Mouse (Mus musculus): Measurements from ENCODE around the gene Hoxa5.

The Hoxa5 gene

DNA sequence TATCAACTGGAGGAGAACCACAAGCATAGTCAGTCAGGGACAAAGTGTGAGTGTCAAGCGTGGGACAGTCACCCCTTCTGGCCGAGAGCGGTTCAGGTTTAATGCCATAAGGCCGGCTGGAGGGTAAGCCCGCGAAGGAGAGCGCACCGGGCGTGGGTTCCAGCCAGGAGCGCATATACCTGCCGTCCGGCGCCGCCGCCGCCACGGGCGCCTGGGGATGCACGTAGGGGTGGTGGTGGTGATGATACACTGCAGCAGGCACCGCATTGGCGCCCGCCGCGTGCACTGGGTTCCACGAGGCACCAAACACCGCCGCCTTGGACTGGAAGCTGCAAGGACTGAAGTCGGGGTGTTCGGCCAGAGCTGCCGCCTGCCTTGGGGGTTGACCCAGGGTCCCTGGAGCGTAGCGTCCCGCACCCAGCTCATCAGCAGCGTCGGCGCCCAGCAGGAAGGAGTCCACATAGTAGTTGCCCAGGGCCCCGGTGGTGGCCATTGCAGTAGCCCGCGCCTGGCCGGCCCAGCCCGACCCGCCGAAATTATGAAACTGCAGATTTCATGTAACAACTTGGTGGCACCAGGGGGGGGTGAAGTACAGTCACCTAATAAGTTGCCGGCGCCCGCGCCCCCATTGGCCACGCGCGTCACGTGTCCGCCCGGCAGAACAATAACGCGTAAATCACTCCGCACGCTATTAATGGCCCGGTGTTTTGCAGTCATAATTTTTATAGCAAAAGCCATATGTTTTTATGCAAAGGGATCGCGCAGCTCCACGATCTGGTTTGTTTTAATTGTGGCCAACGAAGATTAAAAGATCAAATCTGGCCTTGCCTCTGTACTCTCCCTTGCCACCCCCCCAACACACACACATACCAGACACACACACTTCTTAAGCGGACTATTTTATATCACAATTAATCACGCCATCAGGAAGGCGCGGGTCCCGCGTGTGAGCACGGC lies 21.5 kb upstream of the Hoxa5 start:
- DNase-seq: peak; percentile 95 to 97

DNA sequence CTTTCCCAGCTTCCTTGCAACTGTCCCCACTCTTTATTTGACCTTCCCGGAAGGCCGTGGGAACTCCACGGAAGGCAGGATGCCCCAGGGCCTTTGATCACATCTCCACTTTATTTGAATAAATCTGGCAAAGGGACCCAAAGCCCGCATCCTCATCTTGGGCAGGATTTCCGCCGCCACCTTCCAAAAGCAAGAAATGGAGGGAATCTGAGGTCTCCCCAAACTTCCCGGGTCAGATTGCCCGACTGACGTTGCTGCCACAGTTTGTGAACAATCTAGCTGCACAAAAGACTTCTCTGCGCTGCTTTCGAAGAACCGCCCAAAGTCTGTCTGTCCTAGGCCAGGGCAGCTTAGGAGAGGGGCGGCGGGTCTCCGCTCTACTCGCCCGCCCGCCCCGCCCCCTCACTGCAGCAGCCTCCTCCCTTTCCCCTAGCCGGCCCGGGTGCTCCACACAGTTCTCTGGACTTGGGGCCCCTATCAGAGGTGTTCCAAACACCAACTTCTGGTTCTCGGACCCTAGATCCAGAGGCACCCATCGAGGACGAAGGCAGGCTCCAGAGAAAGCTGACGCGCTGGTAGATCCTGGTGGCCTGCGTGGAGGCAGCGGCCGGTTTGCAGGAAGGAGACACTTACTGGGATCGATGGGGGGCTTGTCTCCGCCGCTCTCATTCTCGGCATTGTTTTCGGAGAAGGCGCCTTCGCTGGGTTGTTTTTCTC lies 20.7 kb upstream of the Hoxa5 start:
- peak; percentile 53 to 75 for DNase-seq

- DNase-seq: peak; percentile 33 to 39
Measured at GRCm38 (mm10) chr6:52223939-52224760, 19.8 kb upstream of the Hoxa5 start.

GRCm38 (mm10) chr6:52222729-52223128 lies 18.3 kb upstream of the Hoxa5 start:
- peak; percentile 34 to 58 for DNase-seq

- DNase-seq: peak; percentile 70 to 83
Measured at GRCm38 (mm10) chr6:52221993-52222685, 17.8 kb upstream of the Hoxa5 start.

DNA sequence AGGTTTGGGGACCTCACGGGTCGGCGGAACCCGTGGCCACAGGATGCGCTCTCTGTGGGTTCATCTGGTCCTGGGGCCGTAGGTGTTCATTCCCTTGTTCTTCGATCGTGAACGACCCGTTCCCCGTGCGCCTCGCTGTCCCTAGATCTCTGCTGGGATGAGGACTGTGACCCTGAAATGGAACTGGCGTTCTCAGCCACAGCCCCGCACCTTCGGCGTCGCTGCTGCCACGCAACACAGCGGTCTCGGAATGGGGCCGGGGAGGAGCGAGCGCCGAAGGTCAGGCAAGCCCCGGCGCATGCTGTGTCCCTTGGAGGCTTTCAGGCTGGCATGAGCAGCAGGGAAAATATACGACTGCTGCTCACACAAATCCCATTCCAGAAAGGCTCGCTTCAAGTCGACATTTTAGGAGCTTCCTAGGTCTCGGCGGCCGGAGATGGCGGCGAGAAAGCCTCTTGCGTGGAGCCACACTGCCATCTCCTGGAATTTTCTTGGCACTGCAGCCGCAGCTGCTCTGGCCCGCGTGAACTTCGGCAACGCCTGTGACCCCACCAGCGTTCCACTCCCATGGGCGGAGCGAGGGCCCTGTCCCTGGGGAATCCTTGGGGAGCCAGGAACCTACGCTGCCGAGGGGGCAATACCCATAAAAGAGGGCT lies 17.1 kb upstream of the Hoxa5 start, which contains the start of gene Hoxa7:
Hoxa7 (minus strand) TSS at position 518 of the 656 bp plus-strand sequence.
- peak; percentile 96 to 97 for DNase-seq

DNA sequence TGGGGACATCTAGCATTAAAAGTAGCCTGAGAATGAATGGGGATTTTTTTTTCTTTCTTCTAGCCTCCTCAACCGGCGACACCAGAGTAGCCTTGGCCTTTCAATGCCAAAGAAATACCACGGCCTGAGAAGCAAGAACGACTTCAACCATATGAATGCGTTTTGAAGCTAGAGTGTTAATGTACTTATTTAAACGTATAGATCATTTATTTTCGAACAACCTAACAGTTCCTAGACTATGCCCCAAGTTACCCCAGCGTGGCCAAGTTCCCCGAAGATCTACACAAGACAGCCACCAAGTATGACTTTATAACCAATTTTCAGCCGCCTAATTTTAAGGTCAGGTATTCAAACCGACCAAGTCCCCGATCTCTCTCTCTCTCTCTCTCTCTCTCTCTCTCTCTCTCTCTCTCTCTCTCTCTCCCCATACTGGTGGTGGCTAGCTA lies 16.5 kb upstream of the Hoxa5 start:
- DNase-seq: no peak

DNA sequence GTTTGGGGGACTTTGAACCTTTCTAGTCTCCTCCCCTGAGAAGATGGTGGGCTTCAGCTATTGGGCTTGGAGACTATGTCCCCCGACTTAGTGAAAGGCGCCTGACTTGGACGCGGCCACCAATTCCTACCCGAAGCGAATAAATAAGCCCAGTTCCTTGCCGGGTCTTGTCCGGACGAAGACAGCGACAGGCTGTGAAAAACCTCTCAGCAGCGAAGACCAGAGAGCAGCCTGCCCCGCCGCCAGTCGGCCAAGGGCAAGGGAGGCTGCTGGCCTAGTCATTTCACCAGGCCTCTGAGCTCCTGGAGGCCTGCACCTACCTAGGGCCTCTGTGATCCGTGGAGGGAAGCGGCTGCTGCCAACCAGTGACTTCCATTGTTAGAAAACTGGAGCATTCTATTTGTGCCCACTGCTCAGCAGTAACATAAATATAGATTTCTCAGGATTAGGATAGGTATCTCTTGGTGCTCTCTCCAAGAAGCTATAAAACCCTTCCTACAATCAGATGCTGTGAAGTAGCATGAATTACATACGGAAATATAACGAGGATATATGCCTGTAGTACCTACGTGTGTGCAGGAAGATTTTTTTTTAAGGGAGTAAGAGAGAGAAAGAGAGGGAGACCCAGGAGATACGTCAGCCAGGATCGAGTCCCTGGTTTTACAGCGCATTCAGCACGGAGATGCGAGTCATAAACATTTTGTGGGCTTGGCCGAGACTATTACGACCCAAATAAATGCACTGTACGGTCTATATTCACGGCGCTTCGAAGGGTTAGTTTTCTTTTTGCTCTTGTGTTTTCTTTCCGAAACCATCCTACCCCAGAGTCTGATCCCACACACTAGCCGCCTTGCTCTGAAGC lies 15.8 kb upstream of the Hoxa5 start:
- DNase-seq: peak; percentile 61 to 83

GRCm38 (mm10) chr6:52219234-52219942 lies 15.0 kb upstream of the Hoxa5 start:
- DNase-seq: peak; percentile 35 to 60

GRCm38 (mm10) chr6:52218643-52219215 lies 14.3 kb upstream of the Hoxa5 start:
- peak; percentile 22 to 44 for DNase-seq

- peak; percentile 40 to 59 for DNase-seq
Measured at GRCm38 (mm10) chr6:52217895-52218642, 13.7 kb upstream of the Hoxa5 start.

- DNase-seq: peak; percentile 95 to 98
Measured at GRCm38 (mm10) chr6:52217459-52217768, 13.0 kb upstream of the Hoxa5 start.

- peak; percentile 58 to 78 for DNase-seq
Measured at GRCm38 (mm10) chr6:52216691-52217458, 12.5 kb upstream of the Hoxa5 start.

- peak; percentile 52 to 54 for DNase-seq
Measured at GRCm38 (mm10) chr6:52215771-52216535, 11.6 kb upstream of the Hoxa5 start.

- peak; percentile 22 to 55 for DNase-seq
Measured at GRCm38 (mm10) chr6:52215070-52215469, 10.7 kb upstream of the Hoxa5 start.

DNA sequence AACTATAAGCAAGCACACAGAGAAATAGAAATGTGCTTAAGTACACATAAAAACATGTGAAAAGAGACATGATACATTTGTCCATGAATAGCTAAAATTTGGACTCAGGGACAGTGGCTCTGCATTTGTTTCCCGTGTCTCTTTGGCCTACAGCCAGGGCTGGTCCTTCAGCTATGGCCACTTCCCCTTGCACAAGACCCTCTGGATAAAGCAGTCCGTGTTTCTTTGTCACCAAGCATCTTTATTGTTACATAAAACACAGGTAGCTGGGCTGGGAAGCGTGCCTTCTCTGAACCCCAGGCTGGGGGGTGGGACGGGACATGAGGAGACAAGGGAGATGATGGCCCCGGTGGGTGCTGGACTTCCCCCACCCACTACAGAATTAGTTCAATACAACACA lies 9.9 kb upstream of the Hoxa5 start:
- DNase-seq: peak; percentile 40 to 45
